Mouse (Mus musculus) frontal cortex, postnatal 25 days (tissue): ENCODE measurements at regions not wholly inside any gene's neighbourhood (a gene's known extent, or its start where the extent isn't known, plus 50 kb on each side); places are given as distances from the start of the nearest gene placed in this dataset.
"Not testable (repeated sequence)": the region's sequence is repeated elsewhere in the genome, so short reads cannot be mapped to it uniquely, and the experiment has no call there.

Experiments used
- DNase-seq, 2 experiments: peaks; one replicate each; pipeline ENCODE4 v3.0.0; 2022; ENCODE audit warnings: low spot score in 2 of 2

- no peak for DNase-seq
Observed at GRCm38 (mm10) chr9:31653788-31654187, 189.5 kb upstream of the Tmem45b start.

GRCm38 (mm10) chr9:31650362-31651130, 186.3 kb upstream of the Tmem45b start:
- DNase-seq, result no peak

- DNase-seq, result no peak
Observed at GRCm38 (mm10) chr9:31649073-31649472, 184.8 kb upstream of the Tmem45b start.

DNA sequence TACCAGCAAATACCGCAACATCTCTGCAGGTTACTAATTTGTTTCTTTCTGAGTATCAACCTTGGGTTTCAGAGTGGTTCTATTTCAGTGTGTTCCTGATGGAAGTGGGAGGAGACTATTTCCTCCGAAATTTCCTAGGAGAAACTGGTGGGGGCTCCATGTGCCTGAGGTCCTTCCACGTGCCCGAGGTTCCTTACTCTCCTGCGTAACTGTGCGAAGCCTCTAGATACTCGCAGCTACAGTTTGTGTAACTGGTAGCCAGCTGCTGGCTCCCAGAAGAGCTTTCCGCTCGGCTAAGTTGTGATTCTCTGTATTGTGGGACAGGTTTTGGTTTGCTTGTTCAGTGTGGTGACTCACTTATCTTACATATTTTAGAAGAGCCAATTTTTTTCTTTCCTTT, 184.3 kb upstream of the Tmem45b start:
- DNase-seq, result no peak

DNA sequence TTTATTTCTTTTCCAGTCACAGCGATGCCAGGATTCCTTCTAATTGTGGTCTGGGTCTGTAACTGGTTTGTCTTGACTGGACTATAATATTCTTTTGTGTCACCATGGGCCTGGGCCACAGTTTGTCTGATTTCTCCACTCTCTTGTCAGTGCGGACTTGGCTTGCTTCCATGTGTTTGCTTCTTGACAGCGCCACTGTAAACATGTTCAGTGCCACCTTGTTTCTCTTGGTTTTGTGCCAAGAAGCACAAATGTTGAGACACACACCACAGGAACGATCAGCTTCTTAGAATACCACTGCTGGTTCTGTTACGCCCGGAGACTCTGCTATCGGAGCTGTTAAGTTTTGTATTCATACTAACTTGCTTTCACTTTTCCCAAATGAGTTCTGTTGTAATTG, 180.9 kb upstream of the Tmem45b start:
- no peak for DNase-seq

DNA sequence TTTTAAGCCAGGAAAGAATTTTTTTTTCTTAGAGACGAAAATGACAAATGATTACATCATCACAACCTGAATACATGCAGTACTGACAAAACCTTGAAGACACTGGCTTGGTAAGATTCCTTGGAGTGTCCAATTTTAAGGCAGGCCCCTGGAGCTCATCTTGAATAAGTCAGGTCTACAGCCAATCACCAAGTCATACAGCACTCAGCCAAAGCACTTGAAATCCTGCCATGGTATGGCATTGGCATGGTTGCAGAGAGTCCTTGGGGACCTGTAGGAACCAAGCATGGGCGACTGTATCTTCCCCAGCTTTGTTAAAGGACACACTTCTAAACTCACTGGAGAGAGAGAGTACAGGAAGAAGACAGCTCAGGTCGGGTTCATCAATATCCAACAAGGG, 179.8 kb upstream of the Tmem45b start:
- no peak for DNase-seq

- DNase-seq, result no peak
Observed at GRCm38 (mm10) chr9:31642169-31642568, 177.9 kb upstream of the Tmem45b start.

GRCm38 (mm10) chr9:31628291-31628690, 164.0 kb upstream of the Tmem45b start:
- DNase-seq, result no peak

- DNase-seq, result not testable (repeated sequence)
Observed at GRCm38 (mm10) chr9:31621553-31621952, 157.3 kb upstream of the Tmem45b start.

- DNase-seq, result no peak
Observed at GRCm38 (mm10) chr9:31619344-31619743, 155.1 kb upstream of the Tmem45b start.

GRCm38 (mm10) chr9:31614250-31614945, 150.1 kb upstream of the Tmem45b start:
- DNase-seq, result no peak

DNA sequence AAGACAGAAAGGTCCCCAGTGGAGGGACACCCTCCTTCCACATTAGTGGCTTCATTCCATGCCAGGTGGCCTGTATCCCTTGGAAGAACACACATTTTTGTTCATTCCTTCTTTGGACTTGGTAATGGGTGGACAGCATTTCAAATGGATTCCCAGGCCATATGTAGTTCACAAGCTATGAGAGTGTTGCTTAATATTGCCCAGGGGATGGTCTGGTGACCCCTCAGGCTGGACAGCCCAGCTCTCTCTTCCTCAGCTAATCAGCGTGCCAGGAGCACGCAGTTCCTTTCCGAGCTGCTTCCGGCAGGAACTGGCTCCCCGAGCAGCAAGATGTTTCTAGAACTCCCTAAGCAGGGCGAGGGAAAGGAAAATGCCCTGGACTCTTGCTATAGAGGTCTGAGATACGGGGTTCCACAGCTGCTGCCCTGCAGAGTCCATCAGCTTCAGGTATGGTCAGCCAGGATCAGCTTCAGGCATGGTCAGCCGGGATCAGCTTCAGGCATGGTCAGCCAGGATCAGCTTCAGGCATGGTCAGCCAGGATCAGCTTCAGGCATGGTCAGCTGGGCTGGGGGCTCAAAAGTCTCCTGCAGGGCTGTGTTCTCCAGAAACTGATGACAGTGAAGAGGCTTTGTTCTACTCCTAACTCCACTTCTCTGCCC, 146.9 kb upstream of the Tmem45b start:
- no peak for DNase-seq

DNA sequence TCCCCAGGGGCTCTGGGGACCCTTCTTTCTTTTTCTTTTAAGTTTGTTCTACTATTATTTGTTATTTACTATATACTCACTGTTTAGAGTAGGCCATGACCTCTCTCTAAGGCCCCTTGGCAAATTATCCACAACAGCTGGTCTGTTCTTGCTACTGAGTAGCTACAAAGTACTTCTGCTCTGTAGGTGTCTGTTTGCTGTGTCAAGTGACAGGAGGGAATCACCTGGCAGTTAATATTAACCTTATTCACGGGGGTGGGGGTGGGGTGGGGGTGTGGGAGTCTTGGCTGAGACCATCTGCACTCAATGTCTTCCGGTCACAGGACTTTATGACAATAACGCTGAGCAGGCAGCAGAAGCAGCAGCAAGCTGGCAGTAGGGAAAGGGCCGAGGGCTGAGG, 146.4 kb upstream of the Tmem45b start:
- no peak for DNase-seq

DNA sequence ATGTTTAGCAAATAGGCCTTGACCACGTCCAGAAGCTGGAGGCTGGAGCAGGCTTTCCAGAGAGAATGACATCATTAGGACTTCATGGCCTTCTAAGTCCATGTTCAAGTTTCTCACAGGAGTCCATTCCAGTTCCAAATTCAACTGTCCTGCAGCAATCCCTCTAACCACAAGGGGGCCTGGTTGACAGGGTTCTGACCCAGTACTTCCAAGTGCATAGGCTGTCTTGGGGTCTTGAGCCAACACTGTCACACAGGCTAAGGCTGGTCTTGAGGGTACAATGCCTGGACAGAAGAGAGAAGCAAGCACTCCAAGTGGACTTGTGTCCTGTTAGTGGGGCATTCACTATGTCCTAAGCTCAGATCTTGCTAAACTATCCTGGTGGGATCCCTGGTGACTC, 145.9 kb upstream of the Tmem45b start:
- DNase-seq, result no peak

GRCm38 (mm10) chr9:31609731-31610130, 145.5 kb upstream of the Tmem45b start:
- no peak for DNase-seq

DNA sequence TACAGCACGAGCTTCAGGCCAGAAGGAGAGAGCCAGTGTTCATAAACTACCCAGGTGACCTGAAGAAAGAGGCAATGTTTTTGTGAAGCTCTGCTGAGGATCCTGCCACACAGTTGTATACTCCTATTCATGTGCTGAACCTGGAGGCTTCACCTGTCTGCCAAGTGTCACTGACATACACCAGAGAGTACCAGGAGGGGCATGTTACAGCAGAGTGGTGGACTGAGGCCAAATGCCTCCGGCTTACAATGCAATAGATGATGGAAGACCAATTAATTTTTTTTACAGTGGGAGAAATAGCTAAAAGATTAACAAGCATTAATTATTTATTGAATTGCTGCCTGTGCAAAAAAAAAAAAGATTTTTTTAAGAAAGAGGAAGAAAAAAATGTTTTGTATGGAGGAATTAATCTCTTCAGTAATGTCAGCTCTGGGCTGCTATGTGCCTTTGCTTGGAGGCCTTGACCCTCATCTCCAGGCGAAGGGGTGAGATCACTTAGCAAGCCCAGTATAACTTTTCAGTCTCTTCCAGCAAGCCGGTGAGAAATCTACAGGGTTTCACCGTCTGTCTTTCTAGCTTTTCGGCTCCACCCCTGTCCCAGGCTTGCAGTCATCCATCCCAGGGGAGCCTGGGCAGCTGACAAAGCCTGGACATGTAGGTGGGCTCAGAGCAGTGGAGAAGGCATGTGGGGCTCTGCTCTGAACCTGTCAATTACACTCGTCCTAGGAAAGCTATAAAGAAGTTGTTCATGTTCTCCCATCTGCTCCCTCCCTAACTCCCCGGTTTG, 144.0 kb upstream of the Tmem45b start:
- no peak for DNase-seq

DNA sequence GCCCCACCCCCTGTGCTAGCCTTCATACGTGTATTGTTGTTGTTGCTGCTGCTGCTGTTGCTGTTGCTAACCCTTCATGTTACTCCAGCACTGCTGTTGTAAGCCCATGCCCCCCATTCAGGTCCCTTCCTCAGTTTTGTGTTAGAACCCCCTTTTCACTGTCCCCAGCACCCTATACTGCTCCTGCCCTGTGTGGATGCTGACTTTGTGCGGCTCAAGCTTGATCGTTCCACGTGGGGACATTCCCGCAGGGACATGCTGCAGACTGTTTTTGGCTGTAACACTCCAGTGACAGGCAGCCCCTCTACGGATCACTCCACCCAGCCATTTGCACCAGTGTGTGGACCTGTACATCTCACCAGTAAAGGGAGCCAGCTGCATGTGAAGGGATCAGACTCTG, 142.7 kb upstream of the Tmem45b start:
- no peak for DNase-seq

GRCm38 (mm10) chr9:31604497-31605090, 140.3 kb upstream of the Tmem45b start:
- no peak for DNase-seq

- no peak for DNase-seq
Observed at GRCm38 (mm10) chr9:31602707-31603106, 138.4 kb upstream of the Tmem45b start.

DNA sequence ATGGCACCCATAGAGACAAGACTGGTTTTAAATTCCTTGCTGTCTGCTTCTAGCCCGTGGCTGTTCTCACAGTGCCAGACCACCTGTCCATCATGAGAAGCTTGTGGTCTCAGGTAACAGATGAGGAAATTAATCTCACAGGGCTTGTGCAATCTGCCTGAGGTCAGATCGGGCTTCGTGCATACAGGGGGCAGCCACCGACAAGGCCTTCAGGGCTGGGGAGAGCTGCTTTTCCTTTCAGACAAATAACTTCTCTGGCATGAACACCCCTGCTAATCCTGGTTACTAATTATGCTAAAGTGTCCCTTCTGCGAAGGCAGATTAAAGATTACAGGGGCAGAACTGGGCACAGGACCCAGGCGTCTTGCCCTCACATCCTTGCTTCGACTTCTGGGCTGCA, 130.8 kb upstream of the Tmem45b start:
- no peak for DNase-seq

DNA sequence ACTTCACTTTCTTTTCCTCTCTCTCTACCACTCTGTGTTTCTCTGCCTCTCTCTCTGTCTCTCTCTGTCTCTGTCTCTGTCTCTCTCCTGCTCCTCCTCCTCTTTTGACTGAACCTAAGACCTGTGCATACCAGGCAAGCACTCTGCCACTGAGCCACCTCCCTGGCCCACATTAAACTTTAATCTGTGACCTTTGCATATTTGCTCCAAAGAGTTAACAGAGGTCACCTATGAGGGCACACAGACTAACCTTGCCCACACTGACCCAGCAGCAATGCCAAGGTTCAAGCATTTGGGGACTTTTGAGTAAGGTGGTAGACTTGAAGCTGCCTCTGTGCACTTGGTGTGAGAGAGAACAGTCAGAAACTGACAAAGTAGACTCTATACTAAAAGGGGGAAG, 123.4 kb upstream of the Tmem45b start:
- no peak for DNase-seq

DNA sequence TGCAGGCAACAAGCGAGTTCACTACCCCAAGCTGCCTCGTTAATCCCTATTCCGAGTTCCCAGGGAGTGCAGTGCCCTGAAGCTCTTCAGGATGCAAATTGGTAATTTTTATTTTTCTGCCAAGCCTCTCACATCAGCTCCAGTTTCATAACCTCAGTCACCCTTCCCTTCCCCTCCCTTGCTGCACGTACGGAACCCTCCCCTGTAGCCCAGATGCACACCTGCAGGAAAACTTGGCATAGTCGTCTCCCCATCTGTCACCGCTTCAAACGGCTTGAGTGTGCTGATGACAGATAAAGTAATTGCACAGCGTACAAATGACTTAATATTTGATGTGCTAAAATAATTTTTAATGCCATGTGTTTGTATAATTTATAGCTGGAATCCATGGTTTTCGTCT, 119.7 kb upstream of the Tmem45b start:
- no peak for DNase-seq
